Mouse (Mus musculus) heart, adult 11 months (tissue): ENCODE measurements around the gene Fezf2.
A peak's percentile ranks its signal among the peaks of the same experiment; 100 is the strongest.

ENCODE experiments used
- DNase-seq: peaks from one replicate; pipeline ENCODE4 v3.0.0; 2022

The Fezf2 gene

GRCm38 (mm10) chr14:12342458-12343131, 5.4 kb downstream of the Fezf2 start:
- DNase-seq = peak; percentile 49

GRCm38 (mm10) chr14:12341789-12342457, 6.1 kb downstream of the Fezf2 start:
- DNase-seq = peak; percentile 37

DNA sequence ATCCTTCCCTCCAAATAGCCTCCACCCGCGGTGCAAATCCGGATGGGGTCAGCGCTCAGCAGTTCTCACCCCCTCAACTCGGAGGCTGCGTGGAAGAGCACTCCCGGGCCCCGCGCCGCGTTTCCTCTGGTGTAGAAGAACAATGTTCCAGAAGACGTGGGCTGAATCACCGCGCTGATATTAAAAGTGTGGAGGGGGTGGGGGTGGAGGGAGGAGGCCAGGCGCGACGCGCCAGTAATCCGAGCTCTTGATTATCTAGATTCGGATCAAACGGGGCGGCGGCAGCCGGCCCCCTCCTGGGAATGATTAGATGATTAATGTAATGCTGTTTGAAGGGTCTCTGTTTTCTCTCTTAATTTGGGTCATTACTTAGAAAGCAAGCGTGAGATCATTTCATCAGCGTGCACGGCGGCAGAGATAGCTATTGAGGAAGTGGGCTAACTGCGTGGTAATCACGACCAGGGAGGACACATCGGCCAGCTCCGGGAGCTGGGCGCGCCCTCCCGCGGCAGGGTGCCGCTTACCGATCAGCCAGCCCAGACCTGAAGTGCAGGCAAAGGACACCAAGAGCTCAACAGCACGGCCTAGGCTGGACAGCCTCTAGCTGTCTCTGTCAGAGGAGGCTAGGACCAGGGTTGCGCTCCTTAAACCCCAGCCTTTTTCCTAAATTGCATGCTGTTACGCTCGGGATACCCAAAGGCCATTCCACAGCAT, 6.8 kb downstream of the Fezf2 start:
- DNase-seq = peak; percentile 61

DNA sequence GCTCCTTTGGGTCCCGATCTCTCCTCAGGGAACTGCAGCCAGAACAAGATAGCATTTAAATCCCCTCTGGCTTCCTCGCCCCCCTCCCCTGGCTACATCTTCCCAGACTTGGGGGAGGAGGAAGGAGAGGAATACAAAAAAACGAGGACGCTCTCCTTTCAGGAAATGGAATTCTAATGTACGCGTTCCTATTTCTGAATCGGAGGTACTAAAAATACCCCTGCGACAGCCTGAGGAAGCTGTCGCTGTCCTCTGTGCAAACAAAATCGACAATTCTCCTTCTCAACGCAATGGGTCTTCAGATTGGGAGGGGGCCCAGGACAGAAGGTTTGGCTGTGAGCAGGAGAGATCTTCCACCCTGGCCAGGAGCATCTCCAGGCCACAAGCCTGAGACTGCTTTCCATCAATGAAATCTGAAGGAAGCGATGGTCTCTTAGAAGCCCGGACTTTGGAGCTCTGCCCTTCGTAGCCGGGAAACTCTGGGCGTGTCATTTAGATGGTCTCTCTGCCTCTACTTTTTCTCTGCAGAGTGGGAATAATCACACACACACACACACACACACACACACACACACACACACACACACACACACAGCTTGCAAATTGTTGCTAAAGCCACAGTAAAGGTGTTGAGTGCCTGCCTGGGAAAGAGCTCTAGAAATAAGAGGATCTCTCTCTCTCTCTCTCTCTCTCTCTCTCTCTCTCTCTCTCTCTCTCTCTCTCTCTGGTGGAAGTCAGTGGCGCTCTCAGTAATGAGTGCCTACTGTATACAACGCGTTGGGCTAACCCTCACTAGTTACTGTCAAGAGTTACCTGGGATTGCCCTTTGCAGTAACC, 7.5 kb downstream of the Fezf2 start:
- peak; percentile 27 for DNase-seq

DNA sequence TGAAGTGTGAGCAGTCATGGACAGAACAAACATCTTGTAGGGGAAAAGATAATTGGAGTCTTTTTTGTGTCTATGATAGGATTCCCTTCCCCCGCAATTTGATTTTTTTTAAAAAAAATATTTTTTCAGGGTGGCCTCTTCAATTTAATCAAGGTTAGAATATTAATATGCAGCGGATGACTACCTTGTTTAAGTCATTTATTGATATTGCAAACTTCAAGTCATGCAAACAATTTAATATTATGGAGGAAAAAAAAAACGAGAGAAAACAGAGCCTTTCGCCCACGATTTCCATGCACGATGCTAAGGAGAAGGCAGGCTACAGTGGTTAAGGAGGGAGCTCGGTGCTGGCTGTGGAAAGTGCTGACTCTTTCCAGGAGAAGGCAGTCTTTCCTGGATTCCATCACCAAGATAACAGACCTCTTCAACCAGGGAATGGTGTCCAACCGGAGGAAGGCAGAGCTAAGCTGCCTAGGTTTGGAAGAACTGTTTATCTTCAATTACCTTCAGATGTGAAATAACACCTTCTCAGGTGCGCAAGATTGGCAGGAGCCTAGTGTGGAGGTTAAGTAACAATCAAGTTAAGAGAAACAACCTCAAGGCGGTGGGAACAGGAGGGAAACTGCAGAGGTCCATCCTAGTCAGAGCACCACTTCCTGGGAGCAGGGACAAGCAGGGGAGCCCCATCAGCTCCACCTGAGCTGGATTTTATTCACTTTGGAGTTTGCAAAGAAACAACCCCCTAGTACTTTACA, 9.0 kb downstream of the Fezf2 start:
- DNase-seq = peak; percentile 56

DNA sequence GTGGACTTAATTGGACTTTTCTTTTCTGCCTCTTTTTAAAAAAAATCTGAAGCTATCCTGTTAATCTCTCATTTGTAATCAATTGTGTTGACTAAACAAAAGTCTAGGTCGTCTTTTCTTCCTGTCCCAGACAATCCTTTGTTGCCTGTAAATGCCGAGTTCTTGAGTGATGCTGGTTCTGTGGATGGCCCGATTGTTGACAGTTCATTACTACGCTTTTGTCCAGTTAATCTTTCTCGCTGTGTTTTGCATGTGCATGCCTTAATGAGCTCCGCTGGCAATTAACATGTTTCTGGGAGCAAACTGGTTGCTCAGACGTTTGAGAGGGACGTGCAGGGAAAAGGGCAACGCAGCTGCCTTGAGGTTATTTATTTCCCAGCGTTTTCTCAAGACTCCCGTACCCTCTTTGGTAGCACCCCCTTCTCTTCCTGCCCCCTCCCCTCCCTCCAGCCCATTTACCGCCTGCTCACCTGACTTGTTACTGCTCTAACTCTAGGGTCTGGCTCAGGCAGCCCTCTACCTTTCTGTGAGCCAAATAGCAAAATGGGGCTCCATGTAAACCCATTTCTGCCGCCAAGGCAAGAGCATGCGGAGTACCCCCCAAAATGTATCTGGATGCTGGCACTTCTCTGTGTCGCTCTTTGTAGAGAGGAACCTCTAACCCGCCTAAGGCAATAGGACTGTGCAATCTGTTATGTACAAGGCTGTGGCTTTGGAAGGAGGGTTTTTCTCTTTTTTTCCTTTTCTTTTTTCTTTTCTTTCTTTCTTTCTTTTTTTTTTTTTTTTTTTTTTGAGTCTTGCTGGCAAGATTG, 9.8 kb downstream of the Fezf2 start:
- peak; percentile 78 for DNase-seq

DNA sequence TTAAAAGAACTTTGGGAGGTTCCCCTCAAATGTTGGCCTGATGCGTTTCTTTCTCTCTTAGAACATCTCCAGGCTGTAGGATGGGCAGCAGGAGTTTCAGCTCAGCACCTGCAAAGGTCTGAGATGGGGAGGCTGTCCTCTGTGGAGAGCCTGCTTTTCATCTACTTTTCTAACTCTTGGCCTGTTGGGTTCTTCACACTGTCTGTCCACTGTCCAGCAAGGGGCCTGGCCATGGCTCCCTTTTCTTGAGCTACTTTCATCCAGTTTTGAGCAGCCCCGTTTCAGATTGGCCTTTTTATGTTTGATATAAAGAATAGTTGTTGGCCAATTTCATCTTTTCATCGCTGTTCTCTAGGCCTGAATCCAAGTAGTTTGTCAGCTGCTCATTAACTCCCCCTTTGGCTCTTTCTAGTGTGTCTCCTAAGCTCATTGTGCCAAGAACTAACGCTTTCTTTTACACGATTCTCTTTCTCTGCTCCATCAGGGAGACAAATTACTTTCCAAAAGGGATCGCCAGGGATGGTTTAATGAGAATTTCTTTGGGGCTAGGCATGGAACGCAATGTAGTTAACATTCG, 10.5 kb downstream of the Fezf2 start:
- DNase-seq = peak; percentile 69

GRCm38 (mm10) chr14:12334925-12335324, 13.1 kb downstream of the Fezf2 start:
- DNase-seq = peak; percentile 73

DNA sequence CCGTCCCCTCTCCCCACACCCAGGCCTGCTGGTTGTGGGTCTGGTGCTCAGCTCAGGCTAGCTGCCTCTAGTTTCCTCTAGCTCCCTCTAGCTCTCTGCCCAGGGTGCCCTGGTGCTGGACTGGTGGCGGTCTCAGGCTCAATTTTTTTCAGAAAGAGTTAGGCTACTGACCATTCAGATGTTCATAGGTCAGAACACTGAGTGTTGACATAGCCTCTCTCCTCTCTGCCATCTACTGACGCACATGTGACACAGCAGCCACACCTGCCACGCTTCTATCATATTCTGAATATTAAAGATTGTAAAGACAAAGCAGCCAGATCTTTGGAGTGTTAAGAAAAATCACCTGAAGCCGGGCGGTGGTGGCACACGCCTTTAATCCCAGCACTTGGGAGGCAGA, 14.4 kb downstream of the Fezf2 start:
- DNase-seq = no peak

- DNase-seq = peak; percentile 22
Observed at GRCm38 (mm10) chr14:12303106-12303505, 44.9 kb downstream of the Fezf2 start.

GRCm38 (mm10) chr14:12300677-12301076, 47.3 kb downstream of the Fezf2 start:
- DNase-seq = no peak

DNA sequence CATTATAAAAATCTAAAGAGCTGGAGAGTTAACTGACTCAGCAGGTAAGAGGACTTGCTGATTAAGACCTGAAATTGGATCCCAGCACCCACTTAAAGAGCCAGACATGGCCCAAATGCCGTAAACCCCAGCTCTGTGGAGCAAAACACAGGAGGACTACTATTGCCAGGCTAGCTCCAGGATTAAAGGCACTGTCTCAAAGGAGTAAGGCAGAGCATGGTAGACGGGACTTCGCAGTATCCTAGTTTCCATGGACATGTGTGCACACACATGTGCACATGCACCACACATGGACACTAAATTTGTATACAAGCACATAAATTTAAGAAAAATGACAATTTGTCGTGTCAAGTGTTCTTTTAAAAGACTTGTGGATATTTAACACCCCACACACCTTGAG, 47.7 kb downstream of the Fezf2 start:
- DNase-seq = peak; percentile 40

GRCm38 (mm10) chr14:12299654-12300053, 48.3 kb downstream of the Fezf2 start:
- DNase-seq = peak; percentile 51

- peak; percentile 28 for DNase-seq
Observed at GRCm38 (mm10) chr14:12299171-12299570, 48.8 kb downstream of the Fezf2 start.

DNA sequence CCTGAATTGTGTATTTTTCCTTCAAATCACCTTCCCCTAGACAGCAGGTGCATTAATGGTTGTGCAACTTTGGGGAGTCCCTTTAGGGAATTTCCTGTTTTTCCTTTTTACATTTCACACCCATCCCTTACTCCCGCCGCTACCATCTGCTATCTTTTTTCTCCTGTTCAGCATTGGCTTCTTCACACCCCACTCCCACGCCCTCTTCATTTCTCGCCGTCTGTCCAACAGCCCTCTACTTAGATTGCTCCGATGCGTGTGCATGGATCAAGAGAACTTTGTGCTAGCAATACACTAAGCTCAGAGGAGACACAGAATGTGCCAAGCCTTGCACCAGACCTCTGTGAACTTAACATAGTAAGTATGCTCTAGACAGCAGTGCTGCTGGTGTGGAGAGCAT, 51.6 kb downstream of the Fezf2 start:
- DNase-seq = peak; percentile 46
